Mouse (Mus musculus): ENCODE measurements around the gene Nr2f6. TPM values are rescaled to one million over a fixed set of nuclear protein-coding genes. Genes with fewer than 3 reads are reported as not detected.

Gene Nr2f6
- polyA plus RNA-seq, 2 experiments, result 19.1 to 20.8 TPM

GRCm38 (mm10) chr8:71392391-71392790 is 10.6 kb upstream of the Nr2f6 start:
- DNase-seq (ENCODE audit: low read depth in 3 of 3, low spot score in 3 of 3) (no peak), ATAC-seq (ENCODE audit: insufficient read depth) (no peak)
- TF ChIP-seq EP300 (IDR thresholded peaks at IDR 0.05; ENCODE audit: low read depth), result no peak
- TF ChIP-seq CTCF (IDR thresholded peaks at IDR 0.05; ENCODE audit: low read depth), result no peak
- WGBS (ENCODE audit: insufficient replicate concordance), result 56% methylated on average over 5 of the region's 5 CpGs
- Histone ChIP-seq H3K4me1 (replicated peaks; ENCODE audit: control insufficient read depth in 2 of 2, insufficient read depth in 2 of 2, low read length in 1 of 2) (peaks cover 2 to 8% of the 10 kb centered on the region in 2 experiments), H3K4me2 (ENCODE audit: low read depth) (no peak overlapping the region), H3K9me3 (ENCODE audit: control insufficient read depth, low read length) (no peaks in the 10 kb centered on the region), H3K9ac (replicated peaks) (no peak overlapping the region), H3K27ac (no peak overlapping the region), H3K27me3 (ENCODE audit: control insufficient read depth, insufficient read depth, low read length) (no peaks in the 10 kb centered on the region), H3K4me3 (ENCODE audit: insufficient read depth in 1 of 2, low read depth in 2 of 2, low read length in 2 of 2) (no peak overlapping the region), H3K36me3 (replicated peaks; ENCODE audit: control insufficient read depth, insufficient read depth, low read depth) (no peaks in the 10 kb centered on the region)

- no peak for TF ChIP-seq EP300 (IDR thresholded peaks at IDR 0.05; ENCODE audit: low read depth)
- DNase-seq (ENCODE audit: low read depth in 3 of 3, low spot score in 3 of 3) (no peak), ATAC-seq (ENCODE audit: insufficient read depth) (no peak)
- Histone ChIP-seq H3K9me3 (ENCODE audit: control insufficient read depth, low read length) (no peaks in the 10 kb centered on the region), H3K9ac (replicated peaks) (no peak overlapping the region), H3K36me3 (replicated peaks; ENCODE audit: control insufficient read depth, insufficient read depth, low read depth) (no peaks in the 10 kb centered on the region), H3K4me2 (ENCODE audit: low read depth) (no peak overlapping the region), H3K4me1 (replicated peaks; ENCODE audit: control insufficient read depth in 2 of 2, insufficient read depth in 2 of 2, low read length in 1 of 2) (peaks cover 0 to 6% of the 10 kb centered on the region in 2 experiments; a peak in 2 of 4 replicates), H3K27ac (no peak overlapping the region), H3K4me3 (ENCODE audit: insufficient read depth in 1 of 2, low read depth in 2 of 2, low read length in 2 of 2) (no peak overlapping the region), H3K27me3 (ENCODE audit: control insufficient read depth, insufficient read depth, low read length) (no peaks in the 10 kb centered on the region)
- 76% methylated on average over 2 of the region's 2 CpGs for WGBS (ENCODE audit: insufficient replicate concordance)
These were observed 9.9 kb upstream of the Nr2f6 start for GRCm38 (mm10) chr8:71391696-71392095.

DNA sequence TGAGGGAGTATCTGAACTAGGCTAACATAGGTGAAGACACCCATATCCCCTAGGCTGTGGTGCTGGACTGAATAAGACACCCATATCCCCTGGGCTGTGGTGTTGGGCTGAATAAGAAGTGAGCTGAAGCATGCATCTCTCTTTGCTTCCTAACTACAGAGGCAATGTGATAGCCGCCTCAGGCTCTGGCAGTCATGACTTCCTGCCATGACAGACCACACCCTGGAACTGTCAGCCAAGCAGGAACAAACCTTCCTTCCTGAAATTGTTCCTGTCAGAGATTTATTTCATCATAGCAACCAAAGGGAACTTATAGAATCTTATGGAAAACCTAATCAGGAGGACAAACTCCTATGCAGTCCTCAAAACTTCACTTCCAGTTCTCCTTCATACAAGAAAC is 6.5 kb upstream of the Nr2f6 start:
- DNase-seq (ENCODE audit: low read depth in 3 of 3, low spot score in 3 of 3) (no peak), ATAC-seq (ENCODE audit: insufficient read depth) (no peak)
- Histone ChIP-seq H3K4me2 (ENCODE audit: low read depth) (no peak overlapping the region), H3K27ac (no peak overlapping the region), H3K4me3 (ENCODE audit: insufficient read depth in 1 of 2, low read depth in 2 of 2, low read length in 2 of 2) (no peak overlapping the region), H3K36me3 (replicated peaks; ENCODE audit: control insufficient read depth, insufficient read depth, low read depth) (no peaks in the 10 kb centered on the region), H3K27me3 (ENCODE audit: control insufficient read depth, insufficient read depth, low read length) (no peaks in the 10 kb centered on the region), H3K9ac (replicated peaks) (no peak overlapping the region), H3K9me3 (ENCODE audit: control insufficient read depth, low read length) (no peaks in the 10 kb centered on the region), H3K4me1 (replicated peaks; ENCODE audit: control insufficient read depth in 2 of 2, insufficient read depth in 2 of 2, low read length in 1 of 2) (no peaks in the 10 kb centered on the region; a peak in 1 of 4 replicates)
- TF ChIP-seq EP300 (IDR thresholded peaks at IDR 0.05; ENCODE audit: low read depth), result no peak
- TF ChIP-seq CTCF (IDR thresholded peaks at IDR 0.05; ENCODE audit: low read depth), result no peak
- 14% methylated on average over 1 of the region's 1 CpGs for WGBS (ENCODE audit: insufficient replicate concordance)

DNA sequence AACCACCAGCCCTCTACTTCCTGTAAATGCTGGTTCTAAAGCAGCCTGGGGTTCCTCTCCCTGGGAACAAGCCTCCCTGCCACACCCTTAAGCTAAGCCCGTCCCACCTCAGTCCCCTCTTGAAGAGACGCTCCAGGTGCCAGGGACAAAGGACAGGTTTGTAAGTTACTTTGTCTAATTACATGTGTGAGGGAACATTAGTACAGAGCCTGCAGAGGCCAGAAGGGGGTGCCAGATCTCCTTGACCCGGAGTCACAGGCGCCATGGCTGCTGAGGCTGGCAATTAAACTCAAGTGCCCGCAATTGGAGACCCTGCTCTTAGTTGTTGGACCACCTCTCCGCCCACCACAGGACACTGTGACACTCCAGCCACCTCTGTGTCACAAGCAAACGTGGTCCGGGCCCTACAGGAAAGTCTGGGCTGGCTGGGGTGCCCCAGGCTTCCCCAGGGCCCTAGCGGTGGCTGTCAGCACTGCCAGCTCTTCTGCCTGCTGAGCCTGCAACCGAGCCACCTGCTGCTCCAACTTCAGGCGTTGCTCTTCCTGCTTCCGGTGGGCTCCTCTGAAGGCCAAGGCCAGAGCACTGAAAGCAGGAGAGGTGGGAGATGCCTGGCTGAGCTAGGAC is 3.6 kb upstream of the Nr2f6 start:
- Histone ChIP-seq H3K9me3 (ENCODE audit: control insufficient read depth, low read length) (no peaks in the 10 kb centered on the region), H3K27ac (no peak overlapping the region), H3K27me3 (ENCODE audit: control insufficient read depth, insufficient read depth, low read length) (peaks cover 21% of the 10 kb centered on the region), H3K4me3 (ENCODE audit: insufficient read depth in 1 of 2, low read depth in 2 of 2, low read length in 2 of 2) (no peak overlapping the region), H3K4me2 (ENCODE audit: low read depth) (no peak overlapping the region), H3K36me3 (replicated peaks; ENCODE audit: control insufficient read depth, insufficient read depth, low read depth) (no peaks in the 10 kb centered on the region), H3K4me1 (replicated peaks; ENCODE audit: control insufficient read depth in 2 of 2, insufficient read depth in 2 of 2, low read length in 1 of 2) (no peaks in the 10 kb centered on the region; a peak in 1 of 4 replicates), H3K9ac (replicated peaks) (no peak overlapping the region)
- whole genome bisulfite sequencing (ENCODE audit: insufficient replicate concordance), result 58% methylated on average over 12 of the region's 12 CpGs
- ATAC-seq (ENCODE audit: insufficient read depth) (no peak), DNase-seq (ENCODE audit: low read depth in 3 of 3, low spot score in 3 of 3) (no peak)
- TF ChIP-seq CTCF (IDR thresholded peaks at IDR 0.05; ENCODE audit: low read depth) (peak; percentile 49; the same call in 1 of the 2 replicates), EP300 (IDR thresholded peaks at IDR 0.05; ENCODE audit: low read depth) (no peak)

GRCm38 (mm10) chr8:71383860-71384259 is 2.1 kb upstream of the Nr2f6 start:
- 48% methylated on average over 3 of the region's 3 CpGs for WGBS (ENCODE audit: insufficient replicate concordance)
- H3K4me2 ChIP-seq (ENCODE audit: low read depth), result no peak overlapping the region; the same call in 1 of the 2 replicates
- ATAC-seq (ENCODE audit: insufficient read depth), result no peak

More at GRCm38 (mm10) chr8:71383860-71384259, 2.1 kb upstream of the Nr2f6 start:
- no peak overlapping the region; the same call in 1 of the 2 replicates for H3K27ac ChIP-seq
- H3K4me3 ChIP-seq (ENCODE audit: insufficient read depth in 1 of 2, low read depth in 2 of 2, low read length in 2 of 2), result no peak overlapping the region
- DNase-seq (ENCODE audit: low read depth in 3 of 3, low spot score in 3 of 3), result no peak
- TF ChIP-seq CTCF (IDR thresholded peaks at IDR 0.05; ENCODE audit: low read depth) (no peak), EP300 (IDR thresholded peaks at IDR 0.05; ENCODE audit: low read depth) (no peak)
- no peaks in the 10 kb centered on the region for H3K36me3 ChIP-seq (replicated peaks; ENCODE audit: control insufficient read depth, insufficient read depth, low read depth)
- H3K9ac ChIP-seq (replicated peaks), result no peak overlapping the region
- H3K9me3 ChIP-seq (ENCODE audit: control insufficient read depth, low read length), result no peaks in the 10 kb centered on the region
- no peaks in the 10 kb centered on the region; a peak in 1 of 4 replicates for H3K4me1 ChIP-seq (replicated peaks; ENCODE audit: control insufficient read depth in 2 of 2, insufficient read depth in 2 of 2, low read length in 1 of 2)
- H3K27me3 ChIP-seq (ENCODE audit: control insufficient read depth, insufficient read depth, low read length), result peaks cover 32% of the 10 kb centered on the region
